Mouse (Mus musculus) ovary, adult 18-20 months (tissue): ENCODE results near the gene Dppa5a.
"Not testable (repeated sequence)": the region's sequence is repeated elsewhere in the genome, so short reads cannot be mapped to it uniquely, and the experiment has no call there.

Source experiments
- DNase-seq: peaks from one replicate; pipeline ENCODE4 v3.0.0; 2022; ENCODE audit warnings: low spot score, mixed read lengths

Dppa5a gene

GRCm38 (mm10) chr9:78367959-78368358 lies at the start of gene Dppa5a:
Gene Dppa5a (minus strand): TSS chr9:78368177.
- DNase-seq: not testable (repeated sequence)

- no peak for DNase-seq
Measured at GRCm38 (mm10) chr9:78401596-78401995, 33.6 kb upstream of the Dppa5a start.

DNA sequence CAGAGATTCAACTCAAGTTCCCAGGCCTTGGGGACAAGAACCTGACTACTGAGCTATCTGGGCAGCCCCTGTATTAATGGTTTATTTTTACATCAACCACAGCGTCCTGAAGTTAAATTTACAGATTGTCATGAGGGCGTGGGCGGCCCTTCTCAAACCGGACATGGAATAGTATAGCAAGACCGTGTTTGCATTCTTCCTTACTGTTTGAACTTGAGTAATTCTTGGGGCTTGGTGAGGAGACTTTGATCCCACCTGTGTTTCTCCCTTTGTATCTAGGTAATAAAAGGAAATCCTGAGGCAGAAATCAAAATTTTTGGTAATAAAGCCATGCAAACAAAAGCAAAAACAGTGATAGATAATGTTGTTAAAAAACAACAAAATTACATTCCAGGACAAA lies 32.6 kb upstream of the Dppa5a start:
- no peak for DNase-seq

DNA sequence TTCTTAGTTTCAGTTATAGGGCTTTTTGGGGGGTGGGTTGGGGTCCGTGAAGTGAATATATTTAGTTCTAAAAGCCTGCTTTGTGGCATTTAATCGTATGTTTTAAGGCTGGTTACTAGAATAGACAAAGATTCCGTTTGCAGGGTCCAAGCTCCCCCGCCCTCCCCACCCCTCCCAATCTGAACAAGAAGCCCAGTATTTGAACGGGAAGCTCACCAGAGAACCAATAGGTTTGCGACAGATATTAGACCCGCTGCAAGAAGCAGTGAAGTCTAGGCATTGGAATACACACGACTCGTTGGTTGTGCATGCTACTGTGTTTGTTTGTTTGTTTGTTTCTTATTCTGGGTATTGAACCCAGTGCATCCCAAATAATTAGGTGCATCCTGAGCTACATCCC lies 28.5 kb upstream of the Dppa5a start:
- no peak for DNase-seq

GRCm38 (mm10) chr9:78395630-78396351 lies 27.8 kb upstream of the Dppa5a start, which contains the start of gene Ddx43:
Gene Ddx43 (plus strand): TSS chr9:78395777.
- no peak for DNase-seq

DNA sequence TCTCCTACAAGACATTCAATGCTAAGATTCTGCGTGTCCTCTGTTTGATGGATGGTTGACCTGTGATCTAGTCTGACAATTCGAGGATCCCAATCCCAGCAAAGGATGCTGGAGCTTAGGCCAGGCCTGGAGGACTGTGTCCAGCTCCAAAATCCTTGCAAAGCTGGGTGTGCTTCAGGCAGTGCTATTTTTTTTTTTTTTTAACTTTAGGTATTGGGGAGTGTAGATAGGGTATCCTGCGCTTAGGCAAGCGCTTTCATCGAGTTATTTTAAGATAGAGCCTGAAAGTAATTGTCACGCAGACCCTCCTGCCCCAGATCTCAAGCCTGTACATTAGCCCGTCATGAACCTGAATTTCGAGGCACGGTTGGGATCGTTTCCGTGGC lies 27.3 kb upstream of the Dppa5a start:
- no peak for DNase-seq

GRCm38 (mm10) chr9:78394602-78395001 lies 26.6 kb upstream of the Dppa5a start:
- no peak for DNase-seq

DNA sequence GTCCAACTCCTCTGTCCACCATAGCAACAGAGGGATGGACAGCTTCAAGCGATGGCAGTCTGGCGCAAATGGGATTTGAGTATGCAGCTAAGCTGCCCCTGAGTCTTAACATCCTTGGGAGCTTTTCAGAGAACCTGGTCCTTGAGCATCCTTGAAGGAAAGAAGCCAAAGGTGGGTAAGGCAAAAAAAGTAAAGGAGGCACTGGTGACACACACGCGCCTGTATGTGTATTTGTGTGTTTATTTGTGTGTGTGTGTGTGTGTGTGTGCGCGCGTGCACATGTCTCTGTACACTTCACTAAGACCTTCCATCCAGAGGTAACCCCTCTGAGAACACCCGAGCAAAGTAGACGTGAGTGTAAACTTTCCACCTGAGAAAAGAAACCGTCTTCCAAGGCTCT lies 25.8 kb upstream of the Dppa5a start:
- DNase-seq: no peak

- DNase-seq: no peak
Measured at GRCm38 (mm10) chr9:78389981-78390380, 22.0 kb upstream of the Dppa5a start.

DNA sequence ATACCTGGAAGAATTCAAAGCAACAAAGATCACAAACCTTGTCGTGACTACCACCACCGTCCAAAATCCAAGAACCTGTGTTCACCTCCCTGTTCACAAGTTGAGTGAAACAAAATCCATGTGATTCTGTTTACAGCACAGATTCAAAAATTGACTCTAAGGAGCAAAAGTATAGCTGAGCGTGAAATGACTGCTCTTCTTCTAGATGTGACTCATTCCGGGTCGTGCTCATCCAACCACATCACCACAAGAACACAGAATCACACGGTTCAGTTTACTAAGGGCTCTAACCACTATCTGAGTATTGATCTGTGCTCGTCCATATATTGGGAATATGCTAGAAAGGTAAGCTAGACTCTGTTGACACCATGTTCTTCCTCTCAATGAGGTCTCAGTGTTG lies 19.0 kb upstream of the Dppa5a start:
- no peak for DNase-seq

- no peak for DNase-seq
Measured at GRCm38 (mm10) chr9:78385893-78386292, 17.9 kb upstream of the Dppa5a start.

DNA sequence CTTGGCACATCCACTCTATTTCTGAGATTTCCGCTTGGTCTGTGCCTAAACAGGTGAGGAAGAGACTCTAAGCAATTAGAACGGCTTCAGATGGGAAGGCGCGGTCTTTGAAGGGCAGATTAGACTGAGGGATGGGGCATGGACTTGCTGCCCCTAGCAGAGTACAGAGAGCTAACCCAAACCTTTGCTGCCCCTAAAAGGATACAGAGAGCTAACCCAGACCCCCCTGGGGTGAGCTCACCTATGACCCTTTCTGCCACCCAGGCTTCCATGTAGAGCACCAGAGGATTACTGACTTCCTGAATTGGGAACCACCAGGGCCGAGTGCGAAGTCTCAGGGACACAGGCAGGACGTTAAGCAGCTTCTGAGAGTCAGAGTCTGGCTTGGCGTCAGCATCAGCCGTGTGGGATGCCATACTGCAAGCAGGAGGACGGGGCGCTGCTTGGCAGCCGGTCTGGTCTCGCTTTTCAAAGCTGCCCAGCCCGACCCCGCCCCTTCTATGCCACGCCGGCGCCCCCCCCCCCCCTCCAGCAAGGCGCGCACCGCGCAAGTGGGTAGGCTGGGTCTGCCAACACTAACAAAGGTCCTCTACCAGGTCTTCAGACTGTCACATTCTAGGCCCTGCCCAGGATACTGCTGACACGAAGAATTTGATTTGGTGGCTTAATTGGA lies 10.3 kb upstream of the Dppa5a start, which contains the start of gene Ooep:
Gene Ooep, minus strand, starts transcription at position 613 of the 673 bp plus-strand sequence.
- DNase-seq: no peak

- no peak for DNase-seq
Measured at GRCm38 (mm10) chr9:78377546-78377945, 9.6 kb upstream of the Dppa5a start.

GRCm38 (mm10) chr9:78375486-78375885 lies 7.5 kb upstream of the Dppa5a start:
- DNase-seq: no peak

DNA sequence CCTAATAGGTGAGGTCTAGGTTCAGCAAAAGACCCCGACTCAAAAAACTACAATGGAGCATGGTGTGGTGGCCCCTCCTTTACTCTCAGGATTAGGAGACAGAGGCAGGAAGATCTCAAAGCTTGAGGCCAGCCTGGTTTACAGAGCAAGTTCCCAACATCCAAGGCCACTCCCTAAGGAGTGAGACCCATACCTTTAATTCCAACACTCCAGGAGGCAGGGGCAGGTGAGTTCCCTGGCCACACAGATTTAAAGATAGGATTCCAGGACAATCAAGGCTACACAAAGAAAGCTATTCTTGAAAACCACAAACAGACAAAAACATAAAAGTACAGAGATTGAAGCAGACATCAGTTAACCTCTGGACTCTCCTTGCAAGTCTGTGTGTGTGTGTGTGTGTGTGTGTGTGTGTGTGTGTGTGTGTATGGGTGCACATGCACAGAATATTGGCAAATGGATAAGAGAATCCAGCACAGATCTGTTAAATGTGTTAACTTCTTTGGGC lies 7.0 kb upstream of the Dppa5a start:
- DNase-seq: no peak

DNA sequence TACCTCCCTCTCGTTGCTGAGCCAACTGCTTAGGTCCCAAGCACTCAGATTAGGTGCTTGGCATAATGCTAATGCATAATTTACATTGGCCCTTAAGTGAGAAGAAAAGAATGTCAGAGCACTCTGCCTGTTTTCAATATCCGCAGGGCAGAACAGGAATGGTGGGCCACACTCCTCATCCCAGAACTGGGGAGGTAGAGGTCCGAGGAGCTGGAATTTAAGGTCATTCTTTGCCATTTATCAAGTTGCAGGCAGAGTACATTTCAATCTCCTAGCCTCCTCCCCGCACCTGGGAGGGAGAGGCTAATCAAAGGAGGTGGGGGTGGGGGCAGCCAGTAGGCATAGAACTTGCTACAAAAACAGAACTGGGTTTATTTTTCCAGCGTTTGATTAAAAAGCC lies 6.4 kb upstream of the Dppa5a start:
- no peak for DNase-seq

- DNase-seq: no peak
Measured at GRCm38 (mm10) chr9:78372827-78373504, 5.0 kb upstream of the Dppa5a start.

DNA sequence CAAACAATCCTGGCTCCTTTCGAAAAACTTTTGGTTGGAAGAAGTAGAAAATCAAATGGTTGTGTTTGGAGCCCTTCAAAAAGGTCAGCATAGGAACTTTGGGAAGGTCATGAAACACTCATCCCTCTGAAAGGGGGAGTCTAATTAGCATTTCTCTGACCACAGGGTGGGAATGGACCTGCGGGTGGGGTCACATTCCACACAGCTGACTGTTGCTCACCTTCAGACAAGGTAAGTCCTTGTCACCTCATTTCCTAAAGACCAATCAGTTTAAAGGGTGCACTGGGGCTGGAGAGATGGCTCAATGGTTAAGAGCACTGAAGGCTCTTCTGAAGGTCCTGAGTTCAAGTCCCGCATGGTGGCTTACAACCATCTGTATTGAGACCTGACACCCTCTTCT lies 3.5 kb upstream of the Dppa5a start:
- DNase-seq: no peak

DNA sequence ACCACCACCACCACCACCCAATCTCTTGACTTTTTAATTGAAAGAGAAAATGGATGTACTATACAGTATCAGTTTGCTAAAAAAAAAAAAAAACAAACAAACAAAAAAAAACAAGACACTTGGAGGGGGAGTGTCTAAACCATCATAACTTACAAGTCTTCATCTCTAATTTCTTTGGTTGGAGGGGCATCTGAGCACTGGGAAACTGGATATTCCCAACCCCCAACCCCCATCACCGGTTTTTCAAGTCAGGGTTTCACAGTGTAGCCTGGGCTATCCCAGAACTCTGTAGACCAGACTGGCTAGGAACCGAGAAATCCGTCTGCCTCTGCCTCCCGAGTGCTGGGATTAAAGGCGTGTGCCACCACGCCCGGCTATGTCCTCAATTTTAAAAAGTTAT lies 1.8 kb upstream of the Dppa5a start:
- no peak for DNase-seq

- no peak for DNase-seq
Measured at GRCm38 (mm10) chr9:78369349-78369748, 1.4 kb upstream of the Dppa5a start.

DNA sequence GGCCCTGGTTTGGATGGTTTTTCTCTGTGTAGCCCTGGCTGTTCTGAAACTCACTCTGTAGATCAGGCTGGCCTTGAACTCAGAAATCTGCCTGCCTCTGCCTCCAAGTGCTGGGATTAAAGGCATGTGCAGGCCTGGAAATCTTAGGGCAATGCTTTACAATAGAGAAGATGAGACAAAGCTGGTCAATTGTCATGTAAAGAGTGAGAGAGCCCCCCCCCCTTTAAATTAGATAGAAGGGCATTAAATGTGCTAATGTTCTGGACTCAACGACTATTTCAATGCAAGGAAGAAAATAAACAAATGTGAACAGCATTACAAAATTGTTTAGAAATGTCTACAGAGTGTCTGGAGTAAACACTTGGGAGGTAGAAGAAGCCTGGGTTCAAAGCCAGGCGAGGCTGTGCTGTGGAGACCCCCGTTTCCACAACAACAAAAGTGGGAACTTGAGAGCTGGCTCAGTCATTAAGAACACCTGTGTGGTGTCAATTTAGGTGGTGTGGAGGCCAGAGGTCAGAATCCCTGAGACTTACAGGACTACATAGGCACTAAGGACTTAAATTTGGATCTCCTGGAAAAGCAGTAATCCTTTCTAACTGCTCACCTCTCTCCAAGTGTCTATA lies 805 bp upstream of the Dppa5a start:
- no peak for DNase-seq

DNA sequence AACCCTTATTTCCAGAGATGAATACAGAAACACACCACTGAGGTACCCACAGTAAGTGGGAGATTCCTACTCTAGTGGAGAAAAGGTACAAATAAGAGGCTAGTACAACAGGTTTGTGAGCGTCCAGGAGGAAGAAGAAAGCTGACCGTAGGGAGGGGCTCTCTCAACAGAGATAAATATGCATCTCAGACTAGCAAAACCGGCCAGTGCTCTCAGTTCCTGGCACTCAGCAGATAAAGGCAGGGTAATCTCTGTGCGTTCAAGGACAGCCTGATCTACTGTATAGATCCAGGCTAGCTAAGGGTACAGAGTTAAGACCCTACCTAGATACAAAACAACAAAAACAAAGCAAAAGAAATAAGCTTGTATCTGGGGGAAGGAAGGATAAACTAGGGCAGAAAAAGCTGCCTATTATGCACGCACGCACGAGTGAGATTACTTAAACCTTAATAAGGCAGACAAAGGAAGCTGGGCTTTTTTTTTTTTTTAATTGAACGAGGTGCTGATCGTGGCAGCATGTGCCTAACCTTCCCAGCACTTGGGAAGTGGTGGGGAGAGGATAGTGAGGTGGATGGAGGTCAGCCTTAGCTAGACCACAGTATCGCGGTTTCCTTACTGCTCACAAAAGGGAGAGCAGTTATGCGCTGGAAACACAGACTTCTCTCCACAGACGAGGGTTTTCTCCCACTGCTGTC lies 2.0 kb downstream of the Dppa5a start:
- DNase-seq: no peak
